Mouse (Mus musculus): Measurements from ENCODE around the gene Pds5a.

Gene Pds5a

DNA sequence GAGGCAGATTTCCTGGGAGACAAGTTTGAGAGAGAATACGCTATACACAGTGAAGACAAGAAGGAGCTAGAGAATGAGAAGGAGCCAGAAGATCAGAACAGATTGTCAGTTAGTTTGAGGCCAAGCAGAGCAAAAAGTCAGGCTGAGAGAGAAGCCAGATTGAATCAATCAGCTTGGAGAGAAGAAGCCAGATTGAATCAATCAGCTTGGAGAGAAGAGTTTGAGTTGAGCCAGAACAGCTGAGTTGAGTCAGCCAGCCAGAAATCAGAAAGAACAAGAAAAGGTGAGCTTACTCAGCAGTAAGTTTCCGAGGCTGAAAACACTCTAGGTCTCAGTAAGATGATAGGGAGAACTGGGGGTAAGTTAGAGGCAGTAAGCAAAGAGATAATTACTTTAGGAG lies 123.2 kb downstream of the Pds5a start:
- DNase-seq (ENCODE audit: inconsistent age in 2 of 2, low spot score in 1 of 2) = no peak

DNA sequence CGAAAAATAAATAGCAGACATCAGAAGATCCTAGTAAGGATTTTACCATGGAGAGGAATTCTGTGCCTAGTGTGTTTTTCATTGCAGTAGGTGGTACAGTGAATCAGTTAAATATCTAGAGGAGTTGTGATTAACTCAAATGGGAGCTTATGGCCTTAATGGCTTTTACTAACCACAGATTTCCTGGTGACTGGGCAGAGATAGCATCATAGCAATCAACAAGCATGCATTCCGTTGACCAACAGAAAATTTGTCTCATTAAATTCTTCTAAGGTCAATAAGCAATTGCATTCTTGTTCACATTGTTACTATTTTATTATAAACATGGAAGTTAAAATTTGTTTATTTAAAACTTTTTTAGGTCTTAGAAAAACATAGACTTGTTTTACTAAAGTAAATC lies 132.6 kb downstream of the Pds5a start:
- no peak for DNase-seq (ENCODE audit: inconsistent age in 2 of 2, low spot score in 1 of 2)

DNA sequence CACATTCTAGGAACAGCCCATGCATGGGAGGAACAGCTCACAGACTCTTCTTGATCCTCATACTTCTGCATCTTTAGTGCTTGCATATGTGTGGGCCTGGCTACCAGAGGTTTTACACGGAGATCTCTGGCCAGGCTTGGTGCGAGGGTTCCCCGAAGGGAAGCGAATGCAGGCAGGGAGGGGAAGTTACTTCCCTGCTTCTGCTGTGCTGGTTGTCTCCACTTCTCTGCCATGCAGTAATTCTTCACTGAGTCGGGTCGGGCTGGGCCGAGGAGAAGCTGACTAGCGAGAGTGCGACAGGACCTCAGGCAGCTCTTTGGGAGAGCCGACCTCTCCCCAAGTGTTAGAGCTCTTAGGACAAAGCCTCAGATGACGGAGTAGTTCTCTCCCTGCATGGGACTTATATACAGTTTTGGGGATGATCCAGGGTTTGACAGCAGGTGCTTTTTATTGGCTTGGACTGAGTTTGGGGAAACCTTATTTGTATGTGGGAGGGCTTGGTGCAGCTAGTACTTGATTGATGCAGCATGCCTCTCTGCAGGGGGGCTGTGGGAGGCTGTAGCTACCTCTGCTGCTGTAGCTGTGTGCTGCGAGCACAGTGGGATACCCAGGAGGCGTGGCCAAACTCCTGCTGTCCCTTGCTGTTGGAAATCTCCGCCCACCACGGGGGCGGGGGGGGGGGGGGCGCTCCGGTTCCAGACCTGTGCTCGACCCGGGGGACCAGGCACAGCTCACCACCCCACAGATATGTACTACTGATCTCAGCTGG lies 136.8 kb downstream of the Pds5a start:
- no peak for DNase-seq (ENCODE audit: inconsistent age in 2 of 2, low spot score in 1 of 2)

DNA sequence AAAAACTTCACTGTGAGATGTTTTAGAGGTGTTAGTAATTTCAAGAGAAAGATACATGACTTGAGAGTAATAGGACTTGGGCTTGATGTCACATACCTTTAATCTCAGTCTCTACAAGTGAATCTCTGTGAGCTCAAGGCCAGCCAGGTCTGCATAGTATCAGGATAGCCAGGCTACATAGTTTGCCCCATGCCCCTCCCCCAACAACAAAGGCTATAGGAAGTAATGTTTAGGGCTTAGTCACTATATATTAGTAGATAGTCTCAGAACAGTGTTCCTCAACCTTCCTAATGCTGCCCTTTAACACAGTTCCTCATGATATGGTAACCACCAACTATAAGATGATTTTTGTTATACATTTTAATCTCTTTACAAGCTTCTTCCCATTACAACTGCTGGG lies 141.0 kb downstream of the Pds5a start:
- no peak for DNase-seq (ENCODE audit: inconsistent age in 2 of 2, low spot score in 1 of 2)
